ENCODE assay signal across 8 mouse cellular contexts in genomic region chr4:89128080-89128936, GRCm38 (mm10). TPM values are rescaled to one million over a fixed set of nuclear protein-coding genes. Genes with fewer than 3 reads are reported as not detected.
DNase-seq lines count a peak whose midpoint lies in the region; ATAC-seq and TF ChIP-seq lines count a peak whose summit lies in the region.

No protein-coding gene starts in this region.

- no peak for TF ChIP-seq EP300 in ES-Bruce4 (IDR thresholded peaks at IDR 0.05; ENCODE audit: insufficient read depth, low read depth, low read length)

- H3K9ac ChIP-seq in ES-Bruce4 (ENCODE audit: low read depth, poor library complexity, severe bottlenecking), result peak overlapping the region; percentile 58
- no peak overlapping the region for H3K9ac ChIP-seq in heart, embryonic 14.5 days (ENCODE audit: low read length)
- no peak overlapping the region for H3K9ac ChIP-seq in kidney, postnatal 0 days (ENCODE audit: low read depth, low read length)

- peak overlapping the region; percentile 70 for H3K27ac ChIP-seq in ES-Bruce4 (ENCODE audit: insufficient read depth, low read length)
- H3K27ac ChIP-seq in heart, embryonic 14.5 days (replicated peaks in 1 of 2; ENCODE audit: control insufficient read depth in 1 of 2, insufficient read depth in 1 of 2, low read depth in 2 of 2, low read length in 2 of 2), result peak overlapping the region; percentile 0 to 42; a peak in 3 of 4 replicates
- no peak overlapping the region for H3K27ac ChIP-seq in kidney, postnatal 0 days
- H3K27ac ChIP-seq in testis, adult 2 months (ENCODE audit: control insufficient read depth, insufficient read depth, low read depth, low read length), result no peak overlapping the region; the same call in 1 of the 2 replicates

- WGBS in heart, embryonic 14.5 days, result 19% methylated on average over 20 of the region's 20 CpGs
- WGBS in kidney, postnatal 0 days, result 24% methylated on average over 20 of the region's 20 CpGs

- peak overlapping the region; percentile 40 for H3K4me2 ChIP-seq in heart, embryonic 14.5 days (ENCODE audit: low read length)
- H3K4me2 ChIP-seq in kidney, postnatal 0 days (ENCODE audit: low read length), result peak overlapping the region; percentile 32

- H3K4me3 ChIP-seq in ES-Bruce4 (ENCODE audit: low read depth, low read length), result no peak overlapping the region; the same call in 1 of the 2 replicates
- H3K4me3 ChIP-seq in heart, embryonic 14.5 days (ENCODE audit: control insufficient read depth in 1 of 2, insufficient read depth in 1 of 2, low read depth in 1 of 2, low read length in 2 of 2), result no peak overlapping the region
- no peak overlapping the region for H3K4me3 ChIP-seq in kidney, postnatal 0 days (replicated peaks; ENCODE audit: low read depth, low read length)
- peak overlapping the region; percentile 13; the same call in 1 of the 2 replicates for H3K4me3 ChIP-seq in testis, adult 2 months (ENCODE audit: control insufficient read depth, low read depth, low read length)

- DNase-seq in cerebellum, postnatal 14 days, result peak; percentile 51 to 52
- DNase-seq in cerebellum, adult 9-10 months, result no peak
- DNase-seq in embryo, embryonic 11 days, result peak; percentile 82
- peak; percentile 89 for DNase-seq in kidney, postnatal 0 days (ENCODE audit: low spot score)
- peak; percentile 44 for DNase-seq in lung, postnatal 25 days (ENCODE audit: low spot score)

- ATAC-seq in heart, embryonic 14.5 days (ENCODE audit: insufficient number of reproducible peaks, insufficient read depth, low FRiP score, low read depth), result peak; percentile 64; the same call in 1 of the 2 replicates
- ATAC-seq in kidney, postnatal 0 days (replicated peaks; ENCODE audit: low FRiP score, low read depth), result peak; percentile 82

- no peak for TF ChIP-seq POLR2A in ES-Bruce4 (IDR thresholded peaks at IDR 0.05; ENCODE audit: insufficient read depth, low read length)
- no peak for TF ChIP-seq POLR2A in testis, adult 2 months (IDR thresholded peaks at IDR 0.05; ENCODE audit: control insufficient read depth, low read depth, low read length)

- H3K27me3 ChIP-seq in ES-Bruce4 (ENCODE audit: control insufficient read depth, insufficient read depth, low read length, poor library complexity, severe bottlenecking), result no peaks in the 10 kb centered on the region; the same call in 1 of the 2 replicates
- no peaks in the 10 kb centered on the region for H3K27me3 ChIP-seq in heart, embryonic 14.5 days (ENCODE audit: control insufficient read depth, insufficient read depth, low read length)
- no peaks in the 10 kb centered on the region for H3K27me3 ChIP-seq in kidney, postnatal 0 days (ENCODE audit: insufficient read depth, low read length)
- H3K27me3 ChIP-seq in testis, adult 2 months (ENCODE audit: control insufficient read depth, insufficient read depth, low read length), result no peaks in the 10 kb centered on the region

- peak; percentile 91 for TF ChIP-seq CTCF in ES-Bruce4 (IDR thresholded peaks at IDR 0.05; ENCODE audit: low read depth, low read length)
- TF ChIP-seq CTCF in kidney, postnatal 0 days (IDR thresholded peaks at IDR 0.05; ENCODE audit: low read depth), result peak; percentile 85
- peak; percentile 69; the same call in 1 of the 2 replicates for TF ChIP-seq CTCF in testis, adult 2 months (IDR thresholded peaks at IDR 0.05; ENCODE audit: control insufficient read depth, insufficient read depth, insufficient replicate concordance, low read depth, low read length)

- H3K9me3 ChIP-seq in ES-Bruce4 (replicated peaks; ENCODE audit: control insufficient read depth, insufficient read depth, low read length, poor library complexity, severe bottlenecking), result no peaks in the 10 kb centered on the region
- H3K9me3 ChIP-seq in heart, embryonic 14.5 days (ENCODE audit: control insufficient read depth, low read length), result no peaks in the 10 kb centered on the region
- H3K9me3 ChIP-seq in kidney, postnatal 0 days (replicated peaks; ENCODE audit: low read length), result no peaks in the 10 kb centered on the region

- H3K4me1 ChIP-seq in ES-Bruce4 (ENCODE audit: control insufficient read depth, insufficient read depth, low read length), result no peaks in the 10 kb centered on the region
- H3K4me1 ChIP-seq in heart, embryonic 14.5 days (ENCODE audit: control insufficient read depth in 2 of 2, insufficient read depth in 2 of 2, low read length in 2 of 2), result peaks cover 0 to 11% of the 10 kb centered on the region in 2 experiments; a peak in 1 of 4 replicates
- 0 out of 2 replicates have a peak, but pooled peaks cover 4% of the 10 kb centered on the region for H3K4me1 ChIP-seq in kidney, postnatal 0 days (replicated peaks; ENCODE audit: insufficient read depth, low read length)
- H3K4me1 ChIP-seq in testis, adult 2 months (ENCODE audit: control insufficient read depth, insufficient read depth, low read length), result peaks cover 2% of the 10 kb centered on the region; the same call in 1 of the 2 replicates

- no peaks in the 10 kb centered on the region for H3K36me3 ChIP-seq in ES-Bruce4 (ENCODE audit: control insufficient read depth, insufficient read depth, low read length, poor library complexity, severe bottlenecking)
- H3K36me3 ChIP-seq in heart, embryonic 14.5 days (ENCODE audit: control insufficient read depth, insufficient read depth, low read length), result no peaks in the 10 kb centered on the region
- H3K36me3 ChIP-seq in kidney, postnatal 0 days (ENCODE audit: insufficient read depth, low read length), result no peaks in the 10 kb centered on the region
- no peaks in the 10 kb centered on the region for H3K36me3 ChIP-seq in testis, adult 2 months (ENCODE audit: control insufficient read depth, insufficient read depth, low read length)

RNA-seq across cellular contexts. Expression of gene Mtap, which starts 8.6 kb away (rescaled TPM):
- polyA plus RNA-seq in ES-Bruce4 (2011; ENCODE audit: insufficient read depth, insufficient read length, low read depth, missing spikeins), result 66.0 and 70.6 TPM in 2 replicates
- 58.5 and 58.7 TPM in 2 replicates for polyA plus RNA-seq in heart, embryonic 14.5 days (2014; fragmentation: Nextera tagmentation; extraction: Ambion mirVana)
- 49.1 and 57.6 TPM in 2 replicates for polyA plus RNA-seq in kidney, postnatal 0 days (2015; fragmentation: Nextera tagmentation; extraction: Ambion mirVana)
- 1.8 and 2.0 TPM in 2 replicates for polyA plus RNA-seq in testis, adult 2 months (2012; rRNA removed)

Comparison
In these comparisons a context has a peak if more than half of its experiments do, and no peak if none do; other contexts are left out.
1. H3K27ac ChIP-seq: peak in ES-Bruce4 (single experiment) and heart, embryonic 14.5 days (2 of 2); none in kidney, postnatal 0 days (single experiment) and testis, adult 2 months (single experiment).
2. RNA of gene Mtap, which starts 8.6 kb away (polyA plus RNA-seq): 66.0 to 70.6 TPM in ES-Bruce4, 58.5 to 58.7 TPM in heart, embryonic 14.5 days and 49.1 to 57.6 TPM in kidney, postnatal 0 days; 1.8 to 2.0 TPM in testis, adult 2 months; every median in the first group is over 10 times any median in the second.
3. Peak in every context shown above with its lines, with median percentiles within 50 percentile points of each other: CTCF ChIP-seq.